Mouse (Mus musculus) liver, embryonic 14.5 days (tissue): Measurements from ENCODE around the gene Trat1.

Experiments used
- CTCF ChIP-seq: IDR thresholded peaks from 2 replicates; pipeline ENCODE4 v1.5.1; 2016; ENCODE audit warnings: antibody characterized with exemption, low read depth, control low read depth
- EP300 ChIP-seq: IDR thresholded peaks from 2 replicates; pipeline ENCODE4 v1.6.1; 2016; ENCODE audit warnings: antibody characterized with exemption, low read depth

GRCm38 (mm10) chr16:48800906-48801305 lies 29.1 kb upstream of the Trat1 start:
- TF ChIP-seq CTCF (no peak), EP300 (no peak)
